Mouse (Mus musculus) small intestine, adult 2 months (tissue): ENCODE data around the gene Mex3b.

Experiments used
- CTCF ChIP-seq: fragments of 200-500 bp; IDR thresholded peaks from 2 replicates; pipeline ENCODE4 v1.5.1; 2012; ENCODE audit warnings: low read depth, mild to moderate bottlenecking, control low read depth, inconsistent platforms, low read length, moderate library complexity, mixed read lengths; ENCODE audit not compliant: insufficient replicate concordance, insufficient read length; ENCODE audit errors: extremely low read depth
- POLR2A ChIP-seq: fragments of 200-500 bp; IDR thresholded peaks from 2 replicates; pipeline ENCODE4 v1.6.1; 2012; ENCODE audit warnings: low read depth, mild to moderate bottlenecking, control low read depth, inconsistent platforms, low read length, moderate library complexity

GRCm38 (mm10) chr7:82850756-82851155, 16.4 kb upstream of the Mex3b start:
- TF ChIP-seq CTCF = no peak
- TF ChIP-seq POLR2A = no peak
